Mouse (Mus musculus): ENCODE measurements at regions not wholly inside any gene's neighbourhood (a gene's known extent, or its start where the extent isn't known, plus 50 kb on each side); places are given as distances from the start of the nearest gene placed in this dataset.

DNA sequence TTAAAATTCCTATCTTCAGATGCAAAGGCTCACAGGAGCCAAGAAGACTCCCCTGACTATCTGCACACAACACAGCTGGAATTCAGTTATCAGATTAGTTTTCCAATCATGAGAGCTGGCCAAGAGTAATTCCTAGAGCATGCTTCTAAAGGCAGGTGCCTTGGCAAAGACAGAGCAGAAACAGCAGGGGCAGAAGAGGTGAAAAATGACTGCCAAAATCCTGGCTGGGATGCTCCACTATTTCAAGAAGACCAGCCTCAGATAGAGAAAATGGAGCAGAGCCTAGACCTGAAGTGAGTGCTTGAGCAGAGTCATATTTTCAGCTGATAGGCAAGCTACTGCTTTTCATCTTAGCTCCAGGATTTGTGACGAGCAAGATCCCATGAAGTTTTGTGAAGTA, 450.5 kb upstream of the Cblb start:
- no peak for TF ChIP-seq CTCF (IDR thresholded peaks at IDR 0.05; ENCODE audit: low read depth)
- H3K4me1 ChIP-seq (ENCODE audit: insufficient read depth, low read length) = no peaks in the 10 kb centered on the region
- H3K4me3 ChIP-seq (ENCODE audit: low read length) = no peak overlapping the region
- no peak overlapping the region for H3K27ac ChIP-seq
- H3K9ac ChIP-seq (replicated peaks; ENCODE audit: low read length) = no peak overlapping the region
- H3K4me2 ChIP-seq (ENCODE audit: low read depth, low read length) = no peak overlapping the region
- WGBS = 71% methylated on average over 1 of the region's 1 CpGs
- no peaks in the 10 kb centered on the region for H3K27me3 ChIP-seq (ENCODE audit: insufficient read depth, low read length)
- DNase-seq (ENCODE audit: low spot score) = peak; percentile 57
- H3K9me3 ChIP-seq (ENCODE audit: low read length) = no peaks in the 10 kb centered on the region
- no peaks in the 10 kb centered on the region for H3K36me3 ChIP-seq (ENCODE audit: insufficient read depth, low read length)
- no peak for ATAC-seq

DNA sequence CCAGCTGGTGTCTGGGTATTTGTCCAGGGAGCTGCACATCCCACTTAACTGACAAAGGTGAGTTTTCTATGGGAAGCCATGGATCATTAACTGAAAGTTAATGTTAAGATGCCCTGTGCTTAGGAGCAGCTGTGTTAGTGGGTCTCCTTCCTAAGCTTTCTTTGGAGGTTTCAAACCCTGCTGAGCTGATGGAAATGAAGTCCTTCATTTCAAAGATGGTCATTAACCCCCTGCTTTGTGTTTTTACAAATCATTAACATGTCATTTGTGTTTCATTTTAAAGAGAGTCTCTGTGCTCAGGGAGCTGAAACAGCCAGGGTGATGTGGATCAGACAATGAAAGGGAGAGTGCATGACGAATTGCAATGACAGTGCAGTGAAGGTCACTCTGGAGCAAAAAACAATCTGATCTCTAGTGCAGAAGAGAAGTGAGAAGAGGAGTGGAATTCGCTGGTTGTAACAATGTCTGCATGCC, 441.1 kb upstream of the Cblb start:
- 14% methylated on average over 2 of the region's 2 CpGs for WGBS
- no peak for TF ChIP-seq CTCF (IDR thresholded peaks at IDR 0.05; ENCODE audit: low read depth)
- Histone ChIP-seq H3K9me3 (ENCODE audit: low read length) (no peaks in the 10 kb centered on the region), H3K4me1 (ENCODE audit: insufficient read depth, low read length) (no peaks in the 10 kb centered on the region), H3K4me2 (ENCODE audit: low read depth, low read length) (no peak overlapping the region), H3K27ac (no peak overlapping the region), H3K27me3 (ENCODE audit: insufficient read depth, low read length) (no peaks in the 10 kb centered on the region), H3K36me3 (ENCODE audit: insufficient read depth, low read length) (no peaks in the 10 kb centered on the region), H3K9ac (replicated peaks; ENCODE audit: low read length) (no peak overlapping the region), H3K4me3 (ENCODE audit: low read length) (no peak overlapping the region)
- ATAC-seq (0 out of 2 replicates have a peak, but pooled peaks have one; percentile 27), DNase-seq (ENCODE audit: low spot score) (peak; percentile 12)

DNA sequence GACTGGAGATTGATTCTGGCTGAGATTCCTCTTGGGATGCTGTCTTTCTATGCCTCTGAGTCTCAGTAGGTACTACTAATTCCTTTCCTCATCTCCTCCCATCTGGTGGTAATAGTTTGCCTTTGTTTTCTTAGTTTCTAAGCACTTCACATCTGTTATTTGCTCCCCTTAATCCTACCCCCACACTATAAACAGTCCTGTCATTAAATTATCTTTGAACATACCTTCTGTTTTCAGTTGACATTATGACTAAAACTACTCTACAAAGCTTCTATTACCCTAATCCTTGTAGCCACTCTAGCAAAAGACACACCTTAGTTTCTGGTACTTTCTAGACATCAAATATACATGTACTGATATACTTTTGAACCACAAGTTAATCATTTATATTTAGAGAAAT, 413.4 kb upstream of the Cblb start:
- no peak for TF ChIP-seq CTCF (IDR thresholded peaks at IDR 0.05; ENCODE audit: low read depth)

DNA sequence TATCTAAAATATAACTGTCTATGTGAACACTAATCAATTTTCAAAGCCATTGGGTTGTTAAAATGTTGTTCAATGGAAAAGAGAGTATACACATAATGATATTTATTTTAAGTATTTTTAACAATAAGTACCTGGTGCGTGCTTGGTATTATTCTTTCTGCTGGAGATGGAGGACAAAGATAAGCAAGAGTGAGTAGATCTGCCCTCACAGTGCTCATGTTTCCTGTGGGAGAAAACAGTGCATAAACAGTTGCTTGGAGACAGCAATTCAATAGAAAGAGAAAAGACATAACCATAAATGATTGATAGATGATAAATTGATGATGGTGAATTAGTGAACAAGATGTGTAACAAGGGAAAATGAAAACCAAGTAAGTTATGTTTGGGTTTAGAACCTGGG, 384.4 kb upstream of the Cblb start:
- Histone ChIP-seq H3K4me1 (ENCODE audit: insufficient read depth, low read length) (no peaks in the 10 kb centered on the region), H3K9ac (replicated peaks; ENCODE audit: low read length) (no peak overlapping the region), H3K36me3 (ENCODE audit: insufficient read depth, low read length) (no peaks in the 10 kb centered on the region), H3K9me3 (ENCODE audit: low read length) (no peaks in the 10 kb centered on the region), H3K27me3 (ENCODE audit: insufficient read depth, low read length) (no peaks in the 10 kb centered on the region), H3K4me2 (ENCODE audit: low read depth, low read length) (no peak overlapping the region), H3K27ac (no peak overlapping the region), H3K4me3 (ENCODE audit: low read length) (no peak overlapping the region)
- DNase-seq (ENCODE audit: low spot score) (no peak), ATAC-seq (no peak)
- 82% methylated on average over 1 of the region's 1 CpGs for WGBS
- TF ChIP-seq CTCF (IDR thresholded peaks at IDR 0.05; ENCODE audit: low read depth) = no peak

More for the DNA sequence above, 413.4 kb upstream of the Cblb start:
- H3K36me3 ChIP-seq (ENCODE audit: insufficient read depth, low read length) = no peaks in the 10 kb centered on the region
- no peak overlapping the region for H3K9ac ChIP-seq (replicated peaks; ENCODE audit: low read length)
- DNase-seq (ENCODE audit: low spot score) = no peak
- no peak overlapping the region for H3K4me2 ChIP-seq (ENCODE audit: low read depth, low read length)
- no peaks in the 10 kb centered on the region for H3K9me3 ChIP-seq (ENCODE audit: low read length)
- no peaks in the 10 kb centered on the region for H3K4me1 ChIP-seq (ENCODE audit: insufficient read depth, low read length)
- H3K27me3 ChIP-seq (ENCODE audit: insufficient read depth, low read length) = no peaks in the 10 kb centered on the region
- no peak overlapping the region for H3K4me3 ChIP-seq (ENCODE audit: low read length)
- no peak for ATAC-seq
- H3K27ac ChIP-seq = no peak overlapping the region

DNA sequence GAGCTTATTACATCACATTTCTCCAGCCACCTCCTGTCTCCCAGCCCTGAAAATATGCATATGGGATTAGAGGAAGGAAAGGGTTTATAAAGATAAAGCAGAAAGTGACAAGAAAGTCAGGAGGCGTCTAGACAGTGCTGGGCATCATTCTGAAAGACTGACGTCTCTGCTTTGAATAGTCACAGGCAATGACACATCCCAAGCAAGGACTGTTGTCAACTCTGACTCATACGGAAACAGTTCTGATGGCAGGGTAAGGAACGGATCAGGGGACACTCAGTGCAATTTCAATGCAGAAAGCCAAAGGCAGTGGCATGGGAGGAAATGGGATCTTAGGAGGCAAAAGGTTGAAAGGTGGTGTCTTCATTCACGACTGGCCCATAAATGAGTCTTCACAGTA, 380.9 kb upstream of the Cblb start:
- no peak overlapping the region for H3K9ac ChIP-seq (replicated peaks; ENCODE audit: low read length)
- no peak for DNase-seq (ENCODE audit: low spot score)
- H3K4me2 ChIP-seq (ENCODE audit: low read depth, low read length) = no peak overlapping the region
- ATAC-seq = no peak
- H3K27ac ChIP-seq = no peak overlapping the region
- H3K36me3 ChIP-seq (ENCODE audit: insufficient read depth, low read length) = no peaks in the 10 kb centered on the region
- TF ChIP-seq CTCF (IDR thresholded peaks at IDR 0.05; ENCODE audit: low read depth) = no peak
- H3K9me3 ChIP-seq (ENCODE audit: low read length) = no peaks in the 10 kb centered on the region
- H3K27me3 ChIP-seq (ENCODE audit: insufficient read depth, low read length) = no peaks in the 10 kb centered on the region
- H3K4me1 ChIP-seq (ENCODE audit: insufficient read depth, low read length) = no peaks in the 10 kb centered on the region
- H3K4me3 ChIP-seq (ENCODE audit: low read length) = no peak overlapping the region
- WGBS = 71% methylated on average over 5 of the region's 5 CpGs

DNA sequence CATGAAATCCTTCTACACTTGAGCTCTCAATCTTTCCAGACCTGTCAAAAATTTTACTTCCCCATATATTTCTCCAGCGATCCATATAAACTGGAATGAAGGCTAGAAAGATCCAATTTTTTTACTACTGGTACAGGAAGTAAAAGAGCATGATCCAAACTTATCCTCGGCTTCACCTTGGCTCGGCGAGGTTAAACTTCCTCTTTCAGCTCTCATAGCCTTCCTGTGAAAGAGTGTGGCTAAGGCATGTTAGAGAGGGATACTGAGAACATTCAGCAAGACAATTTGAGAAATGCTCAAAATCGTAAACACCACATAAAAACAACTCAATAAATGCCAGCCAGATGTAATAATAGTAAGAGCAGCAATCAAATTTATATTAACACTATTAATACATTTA, 380.3 kb upstream of the Cblb start:
- Histone ChIP-seq H3K27ac (no peak overlapping the region), H3K36me3 (ENCODE audit: insufficient read depth, low read length) (no peaks in the 10 kb centered on the region), H3K4me1 (ENCODE audit: insufficient read depth, low read length) (no peaks in the 10 kb centered on the region), H3K9me3 (ENCODE audit: low read length) (no peaks in the 10 kb centered on the region), H3K4me2 (ENCODE audit: low read depth, low read length) (no peak overlapping the region), H3K4me3 (ENCODE audit: low read length) (no peak overlapping the region), H3K27me3 (ENCODE audit: insufficient read depth, low read length) (no peaks in the 10 kb centered on the region), H3K9ac (replicated peaks; ENCODE audit: low read length) (no peak overlapping the region)
- DNase-seq (ENCODE audit: low spot score) (no peak), ATAC-seq (no peak)
- TF ChIP-seq CTCF (IDR thresholded peaks at IDR 0.05; ENCODE audit: low read depth) = no peak
- WGBS = 95% methylated on average over 5 of the region's 5 CpGs

DNA sequence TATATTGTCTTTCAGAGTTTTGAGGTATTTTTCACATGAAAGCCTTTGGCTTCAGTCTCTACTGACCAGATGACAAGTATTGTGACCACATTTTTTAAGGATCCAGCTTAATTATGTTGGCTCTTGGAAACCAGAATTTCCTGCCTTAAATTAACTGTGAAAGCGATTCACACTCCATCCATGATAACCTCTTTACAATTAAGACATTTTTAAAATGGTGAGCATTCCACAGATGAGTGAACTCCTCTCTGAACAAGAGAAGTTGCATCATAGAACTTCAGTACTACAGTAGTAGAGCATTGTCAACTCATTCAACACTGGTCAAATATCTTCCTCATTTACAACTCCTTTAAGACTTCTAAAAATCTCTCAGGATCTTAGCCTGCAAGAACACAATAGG, 369.3 kb upstream of the Cblb start:
- H3K4me2 ChIP-seq (ENCODE audit: low read depth, low read length) = no peak overlapping the region
- WGBS = 84% methylated on average over 1 of the region's 1 CpGs
- H3K4me1 ChIP-seq (ENCODE audit: insufficient read depth, low read length) = no peaks in the 10 kb centered on the region
- DNase-seq (ENCODE audit: low spot score) = no peak
- H3K4me3 ChIP-seq (ENCODE audit: low read length) = no peak overlapping the region
- no peaks in the 10 kb centered on the region for H3K36me3 ChIP-seq (ENCODE audit: insufficient read depth, low read length)
- H3K9ac ChIP-seq (replicated peaks; ENCODE audit: low read length) = no peak overlapping the region
- no peak overlapping the region for H3K27ac ChIP-seq
- TF ChIP-seq CTCF (IDR thresholded peaks at IDR 0.05; ENCODE audit: low read depth) = no peak
- H3K9me3 ChIP-seq (ENCODE audit: low read length) = no peaks in the 10 kb centered on the region
- no peak for ATAC-seq
- H3K27me3 ChIP-seq (ENCODE audit: insufficient read depth, low read length) = no peaks in the 10 kb centered on the region

Data from hindbrain, postnatal 0 days (tissue).